Mouse (Mus musculus) Patski (cell line): Measurements from ENCODE around the gene Selplg. TPM values are rescaled to one million over a fixed set of nuclear protein-coding genes. Genes with fewer than 3 reads are reported as not detected.
A peak's percentile ranks its signal among the peaks of the same experiment; 100 is the strongest.

ENCODE experiments used
- ATAC-seq: fragments of 100-300 bp; one replicate; pipeline ENCODE4 v1.8.0; 2021
- CTCF ChIA-PET: fragments of 350-600 bp; sonication (Branson Sonifier 250); formaldehyde crosslinking; loops from one replicate; lab custom pipeline; 2022; ENCODE audit warnings: inconsistent platforms; lab: Charles Lee
- POLR2A ChIA-PET: fragments of 350-600 bp; sonication (Branson Sonifier 250); formaldehyde crosslinking; loops from one replicate; lab custom pipeline; 2022; ENCODE audit warnings: antibody characterized with exemption, inconsistent platforms; lab: Charles Lee
- DNase-seq: peaks from one replicate; pipeline ENCODE4 v3.0.0-alpha.2; 2011; ENCODE audit warnings: low read depth, low spot score
- H3K27me3 ChIP-seq: fragments of 371-371 bp; one replicate; pipeline ENCODE4 v1.5.1; 2021
- CTCF ChIP-seq: fragments of 100-300 bp; IDR thresholded peaks from one replicate; pipeline ENCODE4 v1.5.1; 2021
- in situ Hi-C: fragments of 300-500 bp; cut with MboI; formaldehyde crosslinking; loops from 3 replicates; pipeline ENCODE4 v1.11.1; 2018; ENCODE audit warnings: low pct_unique_long_range_greater_than_20kb, mixed read lengths
- polyA plus RNA-seq: library from polyadenylated mRNA; unstranded; gene quantifications from one replicate; pipeline ENCODE4 v1.2.3, GENCODE M21; 2021

Selplg gene
- polyA plus RNA-seq, 1 experiment from 2014 or later, result 0.04 TPM

GRCm38 (mm10) chr5:113830292-113830643 is 2.2 kb downstream of the Selplg start:
- DNase-seq, result no peak
- ATAC-seq, result no peak
- ChIA-PET POLR2A (no interaction called here), CTCF (interaction anchor here (1.7 kb wide), 1 partner anchor 57 kb away, joined by 5 read pairs; the partner anchor contains the start of gene Iscu)
- in situ Hi-C loops, result no loop called here
- TF ChIP-seq CTCF, result no peak
- H3K27me3 ChIP-seq, result no peaks in the 10 kb centered on the region

GRCm38 (mm10) chr5:113829566-113830291 is 2.7 kb downstream of the Selplg start:
- in situ Hi-C loops, result no loop called here
- DNase-seq (no peak), ATAC-seq (no peak)
- ChIA-PET POLR2A (no interaction called here), CTCF (interaction anchor here (1.7 kb wide), 1 partner anchor 57 kb away, joined by 5 read pairs; the partner anchor contains the start of gene Iscu)
- no peaks in the 10 kb centered on the region for H3K27me3 ChIP-seq
- TF ChIP-seq CTCF, result no peak

GRCm38 (mm10) chr5:113828481-113828880 is 4.0 kb downstream of the Selplg start:
- in situ Hi-C loops, result no loop called here
- POLR2A ChIA-PET, result interaction anchor here (0.7 to 1.2 kb wide), 2 partner anchors 12 to 82 kb away, joined by 3 to 4 read pairs; no protein-coding TSS in a partner anchor
- TF ChIP-seq CTCF, result no peak
- DNase-seq (no peak), ATAC-seq (no peak)
- no peaks in the 10 kb centered on the region for H3K27me3 ChIP-seq
- CTCF ChIA-PET, result interaction anchor here (0.5 to 1.8 kb wide), 3 partner anchors 26 to 316 kb away, joined by 4 to 6 read pairs (median 4); no protein-coding TSS in a partner anchor

GRCm38 (mm10) chr5:113827991-113828411 is 4.4 kb downstream of the Selplg start:
- in situ Hi-C loops, result no loop called here
- no peaks in the 10 kb centered on the region for H3K27me3 ChIP-seq
- no peak for TF ChIP-seq CTCF
- DNase-seq (no peak), ATAC-seq (no peak)
- ChIA-PET POLR2A (interaction anchor here (0.5 to 1.2 kb wide), 2 partner anchors 12 to 98 kb away, joined by 3 read pairs; no protein-coding TSS in a partner anchor), CTCF (interaction anchor here (0.5 to 1.8 kb wide), 3 partner anchors 26 to 317 kb away, joined by 4 to 6 read pairs (median 4); no protein-coding TSS in a partner anchor)

- POLR2A ChIA-PET, result no interaction called here
- CTCF ChIA-PET, result interaction anchor here (1.4 to 1.8 kb wide), 2 partner anchors 13 to 128 kb away, joined by 4 to 6 read pairs; no protein-coding TSS in a partner anchor
- in situ Hi-C loops, result no loop called here
- ATAC-seq (no peak), DNase-seq (peak; percentile 22)
- TF ChIP-seq CTCF, result no peak
- no peaks in the 10 kb centered on the region for H3K27me3 ChIP-seq
Measured at GRCm38 (mm10) chr5:113826619-113827018, 5.8 kb downstream of the Selplg start.

- no peaks in the 10 kb centered on the region for H3K27me3 ChIP-seq
- no peak for TF ChIP-seq CTCF
- in situ Hi-C loops, result no loop called here
- CTCF ChIA-PET, result interaction anchor here (1.0 to 1.7 kb wide), 2 partner anchors 10 to 52 kb away, joined by 3 to 11 read pairs; partner anchors contain the start of gene Iscu
- POLR2A ChIA-PET, result interaction anchor here (0.6 kb wide), 1 partner anchor 55 kb away, joined by 4 read pairs; no protein-coding TSS in a partner anchor
- ATAC-seq (no peak), DNase-seq (no peak)
Measured at GRCm38 (mm10) chr5:113825558-113825957, 6.9 kb downstream of the Selplg start.

- ChIA-PET CTCF (no interaction called here), POLR2A (no interaction called here)
- peaks cover under 1% of the 10 kb centered on the region for H3K27me3 ChIP-seq
- TF ChIP-seq CTCF, result no peak
- DNase-seq (no peak), ATAC-seq (no peak)
- in situ Hi-C loops, result no loop called here
Measured at GRCm38 (mm10) chr5:113824228-113824627, 8.2 kb downstream of the Selplg start.

GRCm38 (mm10) chr5:113818572-113818971 is 13.9 kb downstream of the Selplg start:
- no peak for TF ChIP-seq CTCF
- CTCF ChIA-PET, result interaction anchor here (1.4 kb wide), 1 partner anchor 16 kb away, joined by 4 read pairs; no protein-coding TSS in a partner anchor
- DNase-seq (no peak), ATAC-seq (no peak)
- POLR2A ChIA-PET, result no interaction called here
- in situ Hi-C loops, result loop anchor here (10.0 kb wide), 1 partner anchor 454 kb away; no protein-coding TSS in a partner anchor
- peaks cover 5% of the 10 kb centered on the region for H3K27me3 ChIP-seq

- ATAC-seq, result peak; percentile 55
- in situ Hi-C loops, result loop anchor here (10.0 kb wide), 1 partner anchor 451 kb away; no protein-coding TSS in a partner anchor
- DNase-seq, result peak; percentile 15
- ChIA-PET POLR2A (interaction anchor here (0.9 to 1.5 kb wide), 3 partner anchors 12 to 42 kb away, joined by 3 to 8 read pairs (median 3); no protein-coding TSS in a partner anchor), CTCF (interaction anchor here (0.7 to 4.3 kb wide), 7 partner anchors 10 to 440 kb away, joined by 3 to 41 read pairs (median 3); partner anchors contain the start of genes Iscu and Tmem119)
- peaks cover 5% of the 10 kb centered on the region for H3K27me3 ChIP-seq
- TF ChIP-seq CTCF, result peak; percentile 88
Measured at GRCm38 (mm10) chr5:113815638-113816152, 16.7 kb downstream of the Selplg start.

GRCm38 (mm10) chr5:113815041-113815389 is 17.4 kb downstream of the Selplg start:
- no peak for ATAC-seq
- ChIA-PET POLR2A (interaction anchor here (1.5 kb wide), 2 partner anchors 40 to 41 kb away, joined by 3 to 8 read pairs; no protein-coding TSS in a partner anchor), CTCF (interaction anchor here (1.2 to 4.3 kb wide), 3 partner anchors 10 to 40 kb away, joined by 3 to 41 read pairs (median 4); partner anchors contain the start of genes Iscu and Tmem119)
- DNase-seq, result no peak
- in situ Hi-C loops, result loop anchor here (10.0 kb wide), 1 partner anchor 450 kb away; no protein-coding TSS in a partner anchor
- TF ChIP-seq CTCF, result no peak
- H3K27me3 ChIP-seq, result peaks cover 5% of the 10 kb centered on the region
